In the genomic region with DNA sequence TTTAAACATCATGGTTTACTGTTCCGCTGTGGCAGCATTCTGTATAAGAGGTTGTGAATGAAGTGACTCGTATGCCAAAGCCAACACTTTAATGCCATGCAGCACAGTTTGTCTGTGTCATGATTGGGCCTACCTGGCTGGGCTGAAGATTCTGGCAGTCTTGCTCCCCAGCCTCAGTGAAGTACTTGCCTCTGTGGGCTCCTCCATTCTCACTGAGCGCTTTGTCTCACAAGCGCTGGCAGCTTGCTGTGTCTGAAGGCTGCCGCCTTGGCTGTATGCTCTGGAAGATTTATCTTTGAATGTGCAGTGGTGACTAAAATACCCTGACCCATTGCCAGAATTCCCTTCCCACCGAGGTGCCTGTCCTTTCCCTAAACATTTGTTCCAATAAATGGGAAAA, we compare ENCODE assay signal across 11 mouse cellular contexts.
A peak's percentile ranks its signal among the peaks of the same experiment; 100 is the strongest.
DNase-seq lines count a peak whose midpoint lies in the region; ATAC-seq lines count a peak whose summit lies in the region.
"Had no signal": no experiment of that assay in that cellular context is flagged by ENCODE, and none has a peak within 500 bp of the region (broad histone marks: within the 10 kb centered on the region; RNA-seq: fewer than 3 reads in every experiment).

No protein-coding gene starts in this region.

- no peak overlapping the region; the same call in 1 of the 2 replicates for H3K9ac ChIP-seq in hindbrain, embryonic 16.5 days (ENCODE audit: low read depth, low read length)
- H3K9ac ChIP-seq: intestine, embryonic 15.5 days; liver, embryonic 12.5 days had no signal

- peaks cover 5% of the 10 kb centered on the region; the same call in 1 of the 2 replicates for H3K4me1 ChIP-seq in hindbrain, embryonic 16.5 days (ENCODE audit: control insufficient read depth, insufficient read depth, low read depth, low read length)
- 0 out of 2 replicates have a peak, but pooled peaks cover 3% of the 10 kb centered on the region for H3K4me1 ChIP-seq in hindbrain, embryonic 10.5 days (replicated peaks)
- H3K4me1 ChIP-seq: intestine, embryonic 15.5 days; liver, embryonic 12.5 days had no signal

- no peaks in the 10 kb centered on the region for H3K27me3 ChIP-seq in hindbrain, embryonic 16.5 days (replicated peaks; ENCODE audit: control insufficient read depth, insufficient read depth, low read length)
- no peaks in the 10 kb centered on the region for H3K27me3 ChIP-seq in hindbrain, embryonic 10.5 days (ENCODE audit: insufficient read depth, poor library complexity, severe bottlenecking)
- H3K27me3 ChIP-seq: intestine, embryonic 15.5 days; liver, embryonic 12.5 days had no signal

- no peak overlapping the region for H3K4me2 ChIP-seq in hindbrain, embryonic 16.5 days (ENCODE audit: low read length)
- H3K4me2 ChIP-seq: intestine, embryonic 15.5 days; liver, embryonic 12.5 days had no signal

- intact Hi-C loops in heart, postnatal 14 days (cut with DNase I) = no loop called here

- H3K36me3 ChIP-seq in hindbrain, embryonic 16.5 days (ENCODE audit: control insufficient read depth, insufficient read depth, low read length) = no peaks in the 10 kb centered on the region
- no peaks in the 10 kb centered on the region for H3K36me3 ChIP-seq in hindbrain, embryonic 10.5 days
- H3K36me3 ChIP-seq: intestine, embryonic 15.5 days; liver, embryonic 12.5 days had no signal

- no peak for DNase-seq in hindbrain, embryonic 10.5 days (ENCODE audit: low spot score)
- DNase-seq in adrenal gland, postnatal 25 days = peak; percentile 36
- DNase-seq in cerebellum, adult 18-20 months = peak; percentile 26 to 30
- DNase-seq in heart, postnatal 14 days = peak; percentile 11
- no peak for DNase-seq in kidney, adult 18-20 months
- no peak for DNase-seq in thymus, postnatal 4 days
- DNase-seq: lung, postnatal 4 days had no signal

- WGBS in hindbrain, embryonic 16.5 days = 68% methylated on average over 6 of the region's 6 CpGs
- whole genome bisulfite sequencing in hindbrain, embryonic 10.5 days = 88% methylated on average over 6 of the region's 6 CpGs

- no peak overlapping the region for H3K4me3 ChIP-seq in hindbrain, embryonic 16.5 days (ENCODE audit: low read length)
- H3K4me3 ChIP-seq in hindbrain, embryonic 10.5 days = no peak overlapping the region
- H3K4me3 ChIP-seq: intestine, embryonic 15.5 days; layer of hippocampus, adult 2 months; liver, embryonic 12.5 days had no signal

- no peaks in the 10 kb centered on the region for H3K9me3 ChIP-seq in hindbrain, embryonic 16.5 days (ENCODE audit: control insufficient read depth, low read length)
- H3K9me3 ChIP-seq in hindbrain, embryonic 10.5 days = no peaks in the 10 kb centered on the region
- H3K9me3 ChIP-seq: intestine, embryonic 15.5 days; liver, embryonic 12.5 days had no signal

- H3K27ac ChIP-seq in hindbrain, embryonic 16.5 days (ENCODE audit: low read depth, low read length) = no peak overlapping the region
- no peak overlapping the region for H3K27ac ChIP-seq in hindbrain, embryonic 10.5 days
- H3K27ac ChIP-seq: intestine, embryonic 15.5 days; liver, embryonic 12.5 days had no signal

- ATAC-seq in hindbrain, embryonic 16.5 days = peak; percentile 56
- ATAC-seq: intestine, embryonic 15.5 days; liver, embryonic 12.5 days had no signal

Comparison
In these comparisons a context has a peak if more than half of its experiments do, and no peak if none do; other contexts are left out.
1. DNase-seq: peak in adrenal gland, postnatal 25 days (single experiment), cerebellum, adult 18-20 months (2 of 2) and heart, postnatal 14 days (2 of 2); none in hindbrain, embryonic 10.5 days (single experiment), kidney, adult 18-20 months (single experiment) and thymus, postnatal 4 days (single experiment).